In the genomic region with DNA sequence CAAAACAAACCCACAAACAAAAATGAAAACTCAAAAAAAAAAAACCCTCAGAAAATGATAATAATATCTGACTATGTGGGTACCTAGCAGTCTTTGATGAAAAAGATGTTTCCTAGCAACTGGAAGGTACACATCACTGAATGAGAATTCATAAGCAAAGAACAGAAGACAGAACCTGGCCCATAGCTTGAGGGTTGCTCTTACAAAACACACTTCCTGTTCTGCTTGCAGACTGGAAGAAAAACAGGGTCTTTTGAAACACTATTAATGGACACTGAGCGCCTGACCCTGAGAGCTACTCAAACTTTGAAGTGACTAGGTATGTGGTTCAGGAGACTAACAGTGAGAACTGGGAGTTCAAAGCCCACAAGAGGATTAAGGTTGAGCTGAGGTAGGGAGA, we compare ENCODE assay signal across 35 mouse cellular contexts. TPM values are rescaled to one million over a fixed set of nuclear protein-coding genes. Genes with fewer than 3 reads are reported as not detected.
A peak's percentile ranks its signal among the peaks of the same experiment; 100 is the strongest.
DNase-seq lines count a peak whose midpoint lies in the region; ATAC-seq and TF ChIP-seq lines count a peak whose summit lies in the region.
"Had no signal": no experiment of that assay in that cellular context is flagged by ENCODE, and none has a peak within 500 bp of the region (broad histone marks: within the 10 kb centered on the region; RNA-seq: fewer than 3 reads in every experiment).

No protein-coding gene starts in this region.

- no peak for TF ChIP-seq POLR2A in bone marrow, adult 2 months (IDR thresholded peaks at IDR 0.05; ENCODE audit: borderline replicate concordance, control insufficient read depth, low read depth, low read length)

- no peak for TF ChIP-seq CTCF in bone marrow, adult 2 months (IDR thresholded peaks at IDR 0.05; ENCODE audit: control insufficient read depth, insufficient read depth, low read length)
- TF ChIP-seq CTCF in gastrocnemius, adult 2 months (IDR thresholded peaks at IDR 0.05), result no peak

- peak; percentile 70 for ATAC-seq in inflammation-experienced regulatory T-cells, adult 6 months
- ATAC-seq: forebrain, embryonic 15.5 days had no signal

- peak; percentile 69 for DNase-seq in CD4-positive, CD25-positive, alpha-beta regulatory T cell, adult 2 months (ENCODE audit: low read depth, low spot score)
- no peak for DNase-seq in spleen, adult 12 weeks (ENCODE audit: low spot score)
- DNase-seq in left cerebral cortex, adult 9 months (ENCODE audit: low spot score in 2 of 2), result no peak
- DNase-seq in gastrocnemius, adult 2 months, result no peak
- no peak for DNase-seq in right cerebral cortex, postnatal 10 days (ENCODE audit: low spot score in 2 of 2)
- DNase-seq: adrenal gland, adult 2 months; adrenal gland, postnatal 36 days; B cell, adult 2 months; cerebellum, adult 8-10 months; cerebellum, postnatal 36 days; embryo, embryonic 11 days; gastrocnemius, postnatal 36 days; heart, adult 2 months; heart, postnatal 4 days; kidney, adult 18-20 months; kidney, postnatal 36 days; layer of hippocampus, postnatal 36 days; liver, embryonic 13.5 days; lung, adult 18-20 months; lung, postnatal 14 days; retina, postnatal 1 day; thymus, adult 18-20 months; thymus, postnatal 36 days had no signal

- 19% methylated on average over 1 of the region's 1 CpGs for WGBS in bone marrow, adult 2 months

- intact Hi-C loops in gastrocnemius, adult 2 months (cut with DNase I), result no loop called here

- peaks cover 3% of the 10 kb centered on the region for H3K4me1 ChIP-seq in bone marrow, adult 2 months (ENCODE audit: control insufficient read depth, insufficient read depth, low read length)
- H3K4me1 ChIP-seq: embryonic facial prominence, embryonic 13.5 days; forebrain, embryonic 15.5 days; hindbrain, embryonic 13.5 days; limb, embryonic 15.5 days; midbrain, embryonic 12.5 days had no signal

- peak overlapping the region; percentile 22; the same call in 1 of the 2 replicates for H3K27ac ChIP-seq in bone marrow, adult 2 months (ENCODE audit: control insufficient read depth, insufficient read depth, low read depth, low read length, poor library complexity)
- no peak overlapping the region for H3K27ac ChIP-seq in gastrocnemius, adult 2 months
- H3K27ac ChIP-seq: embryonic facial prominence, embryonic 13.5 days; forebrain, embryonic 10.5 days; forebrain, embryonic 15.5 days; heart, adult 2 months; hindbrain, embryonic 13.5 days; limb, embryonic 10.5 days; limb, embryonic 15.5 days; liver, embryonic 13.5 days; midbrain, embryonic 12.5 days; neural tube, embryonic 15.5 days; stomach, postnatal 0 days had no signal

- no peak overlapping the region for H3K4me3 ChIP-seq in bone marrow, adult 2 months (replicated peaks; ENCODE audit: control insufficient read depth, low read depth, low read length)
- H3K4me3 ChIP-seq in gastrocnemius, adult 2 months, result no peak overlapping the region
- H3K4me3 ChIP-seq: embryonic facial prominence, embryonic 13.5 days; forebrain, embryonic 10.5 days; forebrain, embryonic 15.5 days; heart, adult 2 months; heart, embryonic 12.5 days; hindbrain, embryonic 13.5 days; limb, embryonic 10.5 days; limb, embryonic 15.5 days; liver, embryonic 13.5 days; midbrain, embryonic 12.5 days; neural tube, embryonic 15.5 days had no signal

RNA-seq across cellular contexts. Expression of a gene that starts 6.1 kb away (rescaled TPM):
- 3.0 and 7.9 TPM in 2 replicates for polyA plus RNA-seq in bone marrow, adult 2 months (2011; ENCODE audit: insufficient read depth, insufficient read length, low replicate concordance, missing spikeins)
- 10 to 100 TPM; 12.1 to 24.1 (median 23.5) TPM for polyA plus RNA-seq in inflammation-experienced regulatory T-cells, adult 6 months (2017; shearing (Covaris generic))
- 10 to 100 TPM; 10.1 to 15.0 TPM for total RNA-seq in gastrocnemius, adult 2 months (2021)
